Mouse (Mus musculus): ENCODE measurements around the gene Gm14296.
"Not testable (repeated sequence)": the region's sequence is repeated elsewhere in the genome, so short reads cannot be mapped to it uniquely, and the experiment has no call there.

The Gm14296 gene

DNA sequence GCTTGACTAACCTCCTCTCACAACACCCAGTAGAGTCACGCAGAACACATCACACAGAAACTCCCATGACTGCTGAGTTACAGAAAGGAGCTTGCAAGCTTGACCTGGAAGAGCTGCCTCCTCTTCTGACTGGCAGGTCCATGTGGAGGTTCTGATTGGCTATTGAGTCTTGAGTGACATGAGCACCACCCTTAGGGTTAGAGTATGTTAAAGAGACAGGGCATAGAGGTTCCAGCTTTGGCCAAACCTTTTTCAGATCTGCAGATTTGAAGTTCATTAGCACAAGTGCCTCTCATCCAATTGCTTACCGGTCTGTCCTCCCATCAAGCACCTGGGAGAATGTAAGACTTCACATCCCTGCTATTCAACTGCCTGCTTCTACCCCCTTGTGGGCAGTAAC, at the start of gene Gm14296:
Gene Gm14296, minus strand, starts transcription at position 101 of the 400 bp plus-strand sequence.
- not testable (repeated sequence) for DNase-seq (ENCODE audit: low read depth, low spot score)

GRCm38 (mm10) chr2:176905464-176905863, 22.1 kb downstream of the Gm14296 start:
- DNase-seq (ENCODE audit: low read depth, low spot score) = not testable (repeated sequence)
